Mouse (Mus musculus): Measurements from ENCODE around the gene Nup107. TPM values are rescaled to one million over a fixed set of nuclear protein-coding genes. Genes with fewer than 3 reads are reported as not detected.
"Not testable (repeated sequence)": the region's sequence is repeated elsewhere in the genome, so short reads cannot be mapped to it uniquely, and the experiment has no call there.

Nup107 gene
- polyA plus RNA-seq, 1 experiment from 2014 or later: 33.4 TPM

DNA sequence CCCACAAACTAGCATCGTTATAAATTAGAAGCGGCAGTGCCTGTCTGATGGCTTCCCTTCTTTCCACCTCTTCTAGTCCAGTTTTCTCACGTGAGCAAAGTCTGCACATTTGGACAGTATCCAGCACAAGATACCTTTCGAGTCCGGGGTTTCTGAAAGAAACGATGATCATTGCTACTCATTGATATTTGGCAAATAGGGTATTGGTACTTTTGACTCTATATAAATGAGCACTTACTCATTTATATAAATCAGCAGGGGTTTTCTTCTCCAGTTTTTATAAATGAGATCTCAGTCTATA, 52.9 kb downstream of the Nup107 start:
- Histone ChIP-seq H3K4me2 (no peak overlapping the region), H3K9me3 (replicated peaks) (no peaks in the 10 kb centered on the region), H3K4me3 (replicated peaks) (no peak overlapping the region), H3K9ac (no peak overlapping the region), H3K27ac (replicated peaks) (no peak overlapping the region), H3K36me3 (replicated peaks) (no peaks in the 10 kb centered on the region), H3K27me3 (no peaks in the 10 kb centered on the region), H3K4me1 (replicated peaks) (peaks cover 10% of the 10 kb centered on the region)
- ATAC-seq (ENCODE audit: insufficient read depth): no peak
- WGBS (ENCODE audit: insufficient replicate concordance): 82% methylated on average over 6 of the region's 6 CpGs

DNA sequence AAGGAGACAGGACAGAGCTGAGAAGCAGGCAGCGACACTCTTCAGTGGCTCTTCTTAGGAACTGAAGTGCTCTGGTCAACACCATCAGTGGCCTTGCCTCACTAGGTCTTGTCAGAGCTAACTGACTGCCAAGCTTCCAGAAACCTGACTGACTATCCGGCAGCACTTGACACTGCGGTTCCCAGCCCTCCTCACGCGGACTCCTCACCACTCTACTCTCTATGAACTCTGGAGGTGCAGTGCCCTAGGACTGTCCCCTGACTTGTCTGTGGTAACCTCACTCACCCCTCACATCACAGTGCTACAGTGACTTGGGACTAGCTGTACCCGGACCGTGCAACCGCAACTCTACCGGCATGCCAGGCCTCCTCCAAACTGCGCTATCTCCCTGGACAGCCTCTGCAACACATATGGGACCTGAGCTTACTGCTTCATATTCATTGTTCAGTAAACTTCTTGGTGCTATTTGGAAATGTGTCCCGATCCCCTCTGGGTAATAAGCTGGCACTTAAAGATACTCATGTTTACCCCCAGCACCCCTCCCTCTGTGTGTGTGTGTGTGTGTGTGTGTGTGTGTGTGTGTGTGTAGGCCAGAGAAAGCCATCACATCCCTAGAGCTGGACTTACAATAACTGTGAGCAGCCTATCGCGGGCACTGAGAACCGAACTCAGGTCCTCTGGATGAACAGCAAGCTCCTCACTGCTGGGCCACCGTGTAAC, 53.4 kb downstream of the Nup107 start:
- 89% methylated on average over 15 of the region's 15 CpGs for WGBS (ENCODE audit: insufficient replicate concordance)
- H3K27ac ChIP-seq (replicated peaks): no peak overlapping the region
- H3K4me2 ChIP-seq: no peak overlapping the region
- H3K4me1 ChIP-seq (replicated peaks): peaks cover 10% of the 10 kb centered on the region
- no peaks in the 10 kb centered on the region for H3K9me3 ChIP-seq (replicated peaks)
- no peaks in the 10 kb centered on the region for H3K27me3 ChIP-seq
- H3K4me3 ChIP-seq (replicated peaks): no peak overlapping the region
- no peak overlapping the region for H3K9ac ChIP-seq
- ATAC-seq (ENCODE audit: insufficient read depth): no peak
- no peaks in the 10 kb centered on the region for H3K36me3 ChIP-seq (replicated peaks)

DNA sequence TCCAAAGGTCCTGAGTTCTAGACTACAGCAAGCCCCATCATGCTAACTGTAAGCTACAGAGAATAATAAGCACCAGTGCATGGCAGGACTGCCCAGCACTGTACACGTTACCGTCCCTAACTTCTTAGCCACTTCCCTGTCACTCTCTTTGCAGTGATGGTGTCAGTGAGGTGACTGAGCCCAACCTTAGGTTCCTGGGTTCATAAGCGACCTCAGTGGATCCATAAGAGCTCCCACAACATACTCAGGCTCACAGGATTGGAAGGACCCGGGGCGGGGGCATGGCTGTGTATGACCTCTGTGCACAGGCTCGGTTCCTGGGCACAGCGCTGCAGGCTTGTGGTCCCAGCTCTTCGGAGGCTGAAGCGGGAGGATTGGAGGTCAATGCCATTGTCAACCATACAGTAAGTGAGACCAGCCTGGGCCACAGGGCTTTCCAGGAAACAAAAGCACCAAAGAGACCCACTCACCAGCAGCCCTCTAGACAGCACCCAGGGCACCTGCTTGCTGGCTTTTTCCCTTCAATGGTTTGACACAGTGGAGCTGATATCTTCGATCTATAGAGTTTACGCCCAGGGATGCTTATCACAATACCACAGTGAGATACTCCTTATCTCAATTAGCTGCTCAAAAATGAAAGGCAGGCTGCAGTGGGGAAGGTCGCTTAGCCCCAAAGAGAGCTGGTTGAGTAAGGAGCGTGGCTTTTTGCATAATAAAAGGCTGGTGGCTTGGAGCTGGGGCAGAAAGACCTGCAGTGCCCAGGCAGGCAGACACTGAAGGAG, 54.2 kb downstream of the Nup107 start:
- H3K4me3 ChIP-seq (replicated peaks): no peak overlapping the region
- H3K4me2 ChIP-seq: no peak overlapping the region
- H3K9ac ChIP-seq: no peak overlapping the region
- no peak for ATAC-seq (ENCODE audit: insufficient read depth)
- WGBS (ENCODE audit: insufficient replicate concordance): 56% methylated on average over 13 of the region's 13 CpGs
- H3K27me3 ChIP-seq: no peaks in the 10 kb centered on the region
- no peaks in the 10 kb centered on the region for H3K36me3 ChIP-seq (replicated peaks)
- H3K9me3 ChIP-seq (replicated peaks): no peaks in the 10 kb centered on the region
- no peak overlapping the region for H3K27ac ChIP-seq (replicated peaks)
- peaks cover 13% of the 10 kb centered on the region for H3K4me1 ChIP-seq (replicated peaks)

DNA sequence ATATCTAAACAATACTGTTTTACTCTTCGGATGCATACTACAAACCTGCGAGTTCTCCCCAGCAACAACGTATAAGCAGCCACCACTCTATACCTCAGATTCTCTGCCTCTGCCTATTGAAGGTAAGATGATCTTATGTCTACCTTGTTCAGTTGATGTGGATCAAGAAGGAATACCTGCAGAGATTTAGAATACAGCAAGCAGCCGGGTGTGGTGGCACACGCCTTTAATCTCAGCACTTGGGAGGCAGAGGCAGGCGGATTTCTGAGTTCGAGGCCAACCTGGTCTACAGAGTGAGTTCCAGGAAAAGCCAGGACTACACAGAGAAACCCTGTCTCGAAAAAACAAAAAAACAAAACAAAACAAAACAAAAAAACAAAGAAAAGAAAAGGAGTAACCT, 55.0 kb downstream of the Nup107 start:
- not testable (repeated sequence) for H3K4me2 ChIP-seq; ATAC-seq (ENCODE audit: insufficient read depth); H3K27ac ChIP-seq (replicated peaks); H3K36me3 ChIP-seq (replicated peaks); H3K4me3 ChIP-seq (replicated peaks); H3K9ac ChIP-seq; H3K27me3 ChIP-seq; H3K9me3 ChIP-seq (replicated peaks)
- WGBS (ENCODE audit: insufficient replicate concordance): 75% methylated on average over 8 of the region's 8 CpGs
- H3K4me1 ChIP-seq (replicated peaks): peaks cover 22% of the 10 kb centered on the region

DNA sequence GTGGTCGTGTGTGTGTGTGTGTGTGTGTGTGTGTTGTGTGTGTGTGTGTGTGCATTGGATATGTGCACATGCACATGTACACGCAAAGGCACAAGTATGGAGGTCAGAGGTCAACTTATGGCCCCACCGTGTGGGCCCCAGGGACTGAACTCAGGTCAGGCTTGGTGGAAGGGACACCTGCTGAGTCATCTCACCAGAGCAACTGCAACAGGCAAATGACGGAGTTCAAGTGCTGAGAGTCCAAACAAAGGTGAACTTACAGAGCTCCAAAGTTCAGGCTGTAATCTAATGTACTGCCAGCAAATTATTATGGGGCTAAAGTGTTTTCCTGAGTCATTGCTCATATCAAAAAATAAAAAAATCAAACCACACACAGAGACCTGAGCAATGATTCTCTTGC, 55.4 kb downstream of the Nup107 start:
- Histone ChIP-seq H3K4me3 (replicated peaks) (no peak overlapping the region), H3K4me2 (no peak overlapping the region), H3K36me3 (replicated peaks) (no peaks in the 10 kb centered on the region), H3K4me1 (replicated peaks) (peaks cover 26% of the 10 kb centered on the region), H3K27me3 (no peaks in the 10 kb centered on the region), H3K9ac (no peak overlapping the region), H3K9me3 (replicated peaks) (no peaks in the 10 kb centered on the region), H3K27ac (replicated peaks) (no peak overlapping the region)
- ATAC-seq (ENCODE audit: insufficient read depth): no peak
- WGBS (ENCODE audit: insufficient replicate concordance): 57% methylated on average over 4 of the region's 4 CpGs

DNA sequence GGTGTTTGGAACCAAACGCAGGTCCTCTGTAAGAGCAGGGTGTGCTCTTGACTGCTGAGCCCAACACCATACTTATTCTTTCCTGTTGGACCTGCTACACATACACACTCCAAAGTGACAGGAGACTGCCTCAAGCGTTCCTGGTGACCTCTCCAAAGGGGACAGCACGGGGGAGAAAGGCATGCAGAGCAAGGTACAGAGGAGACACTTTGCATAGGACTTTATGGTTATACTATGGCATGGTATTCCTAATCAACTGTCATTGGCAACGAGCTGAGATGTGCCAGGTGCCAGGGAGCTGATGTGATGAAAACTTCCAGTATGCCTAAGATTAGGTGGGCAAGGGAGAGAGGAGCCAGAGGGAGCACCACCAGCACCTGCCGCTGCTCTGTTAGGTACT, 55.9 kb downstream of the Nup107 start:
- WGBS (ENCODE audit: insufficient replicate concordance): 75% methylated on average over 5 of the region's 5 CpGs
- H3K27ac ChIP-seq (replicated peaks): no peak overlapping the region
- no peaks in the 10 kb centered on the region for H3K9me3 ChIP-seq (replicated peaks)
- H3K4me2 ChIP-seq: no peak overlapping the region
- H3K9ac ChIP-seq: no peak overlapping the region
- no peaks in the 10 kb centered on the region for H3K27me3 ChIP-seq
- H3K36me3 ChIP-seq (replicated peaks): no peaks in the 10 kb centered on the region
- no peak overlapping the region for H3K4me3 ChIP-seq (replicated peaks)
- no peak for ATAC-seq (ENCODE audit: insufficient read depth)
- peaks cover 31% of the 10 kb centered on the region for H3K4me1 ChIP-seq (replicated peaks)

DNA sequence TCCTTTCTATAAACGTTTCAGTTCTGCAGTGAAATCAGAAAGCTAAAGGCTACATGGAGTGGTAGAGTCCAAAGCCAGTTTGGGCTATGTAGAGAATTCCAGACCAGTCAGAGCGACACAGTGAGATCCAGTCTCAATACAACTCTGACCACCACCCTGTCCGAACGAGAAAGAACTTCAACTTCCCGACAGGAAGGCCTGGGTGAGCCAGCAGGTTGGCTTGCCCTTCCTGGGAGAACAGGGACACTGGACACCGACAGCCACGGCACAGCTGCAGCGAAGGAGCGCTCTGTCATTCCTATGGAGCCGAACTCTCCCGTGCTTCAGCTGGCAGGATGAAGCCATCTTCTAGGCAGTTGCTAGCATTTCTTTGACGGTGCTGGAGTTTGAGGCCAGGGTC, 57.1 kb downstream of the Nup107 start:
- WGBS (ENCODE audit: insufficient replicate concordance): 78% methylated on average over 12 of the region's 12 CpGs
- not testable (repeated sequence) for H3K9me3 ChIP-seq (replicated peaks); H3K36me3 ChIP-seq (replicated peaks); H3K9ac ChIP-seq; H3K27me3 ChIP-seq; H3K4me2 ChIP-seq; H3K27ac ChIP-seq (replicated peaks); ATAC-seq (ENCODE audit: insufficient read depth); H3K4me3 ChIP-seq (replicated peaks)
- H3K4me1 ChIP-seq (replicated peaks): peaks cover 41% of the 10 kb centered on the region

DNA sequence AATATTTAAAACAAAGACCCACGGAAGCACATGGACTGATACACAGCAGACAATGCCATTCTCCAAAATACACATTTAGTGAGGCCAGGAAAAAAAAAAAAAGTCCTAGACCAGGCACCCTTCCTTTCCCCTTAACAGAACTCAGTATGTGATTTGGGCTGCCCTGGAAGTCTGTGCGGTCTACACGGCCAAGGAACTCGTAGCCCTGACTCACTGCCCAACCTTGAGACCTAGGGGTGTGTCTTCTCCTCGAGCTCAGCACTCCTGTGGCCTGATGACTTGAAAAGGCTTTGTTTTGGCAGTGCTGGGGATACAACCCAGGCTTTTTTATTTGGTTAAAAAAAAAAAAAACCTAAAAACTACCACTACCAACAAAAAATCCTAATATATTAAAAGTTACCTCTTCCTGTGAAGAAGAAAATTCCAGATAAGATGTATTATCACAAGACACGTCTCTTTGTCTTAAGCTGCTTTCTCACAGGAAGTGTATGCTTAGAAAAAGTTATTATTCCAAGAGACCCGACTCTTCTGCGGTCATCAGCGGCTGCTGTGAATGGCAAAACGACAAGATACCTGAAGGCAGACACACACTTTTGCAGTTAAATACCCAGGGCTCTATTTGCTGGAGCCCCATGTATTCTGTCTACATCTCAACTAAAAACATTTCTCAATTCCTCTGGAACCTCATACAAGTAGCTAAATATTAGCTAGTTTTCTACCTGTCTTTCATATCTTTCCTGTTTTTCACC, 58.2 kb downstream of the Nup107 start:
- 57% methylated on average over 10 of the region's 10 CpGs for WGBS (ENCODE audit: insufficient replicate concordance)
- H3K27me3 ChIP-seq; H3K9ac ChIP-seq; H3K4me3 ChIP-seq (replicated peaks); H3K27ac ChIP-seq (replicated peaks); H3K4me2 ChIP-seq; ATAC-seq (ENCODE audit: insufficient read depth); H3K36me3 ChIP-seq (replicated peaks); H3K9me3 ChIP-seq (replicated peaks): not testable (repeated sequence)
- H3K4me1 ChIP-seq (replicated peaks): peaks cover 41% of the 10 kb centered on the region

DNA sequence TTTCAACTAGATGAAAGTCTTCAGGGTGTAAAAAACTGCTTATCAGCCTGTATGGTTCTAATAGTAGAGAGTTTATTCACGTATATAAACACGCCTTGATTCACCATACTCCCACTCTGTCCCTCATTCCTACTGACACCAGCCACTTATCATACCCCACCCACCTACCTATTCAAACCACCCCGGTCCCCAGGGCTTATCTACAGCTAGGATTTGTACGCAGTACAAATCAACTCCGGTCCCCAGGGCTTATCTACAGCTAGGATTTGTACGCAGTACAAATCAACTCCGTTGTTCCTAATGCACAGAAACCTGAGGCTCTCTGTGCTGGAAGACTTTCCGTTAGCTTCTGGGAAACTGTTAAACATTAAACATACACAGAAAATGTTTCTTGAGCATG, 58.9 kb downstream of the Nup107 start:
- WGBS (ENCODE audit: insufficient replicate concordance): 26% methylated on average over 8 of the region's 8 CpGs
- H3K4me2 ChIP-seq; H3K36me3 ChIP-seq (replicated peaks); H3K27ac ChIP-seq (replicated peaks); H3K27me3 ChIP-seq; H3K4me3 ChIP-seq (replicated peaks); ATAC-seq (ENCODE audit: insufficient read depth); H3K9ac ChIP-seq; H3K9me3 ChIP-seq (replicated peaks): not testable (repeated sequence)
- peaks cover 37% of the 10 kb centered on the region for H3K4me1 ChIP-seq (replicated peaks)

DNA sequence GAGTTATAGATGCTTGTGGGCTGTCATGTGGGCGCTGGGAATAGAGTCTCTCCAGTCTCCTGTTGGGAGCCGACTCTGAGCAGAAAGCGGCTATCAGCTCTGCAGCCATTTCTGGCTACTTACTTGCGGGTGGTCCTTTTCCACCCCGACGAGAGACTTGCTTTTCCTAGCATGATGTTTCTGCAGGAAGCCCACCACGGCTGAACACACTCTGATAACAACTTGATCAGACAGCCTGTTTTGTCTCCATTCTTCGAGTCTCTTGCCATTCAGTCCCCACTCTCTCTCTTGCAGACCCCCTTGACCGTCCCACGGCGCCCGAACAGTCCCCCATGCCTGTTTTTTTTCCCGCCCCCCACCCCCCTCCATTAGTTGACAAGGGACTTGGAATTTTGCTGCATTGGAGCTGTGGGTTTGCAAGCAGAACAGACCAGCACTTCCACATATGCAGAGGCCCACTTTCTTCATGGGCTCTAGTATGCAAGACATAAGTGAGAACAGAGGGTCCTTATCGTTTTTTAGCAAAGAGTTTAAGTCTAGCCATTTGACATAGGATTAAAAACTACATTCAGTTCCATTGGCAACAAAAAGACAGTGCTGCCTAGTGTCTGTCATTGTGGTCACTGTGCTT, 59.4 kb downstream of the Nup107 start:
- Histone ChIP-seq H3K27ac (replicated peaks) (peak overlapping the region; percentile 66; the same call in 1 of the 2 replicates), H3K9ac (no peak overlapping the region), H3K9me3 (replicated peaks) (no peaks in the 10 kb centered on the region), H3K4me2 (peak overlapping the region; percentile 27; the same call in 1 of the 2 replicates), H3K4me1 (replicated peaks) (peaks cover 32% of the 10 kb centered on the region), H3K36me3 (replicated peaks) (no peaks in the 10 kb centered on the region), H3K4me3 (replicated peaks) (no peak overlapping the region), H3K27me3 (no peaks in the 10 kb centered on the region)
- no peak for ATAC-seq (ENCODE audit: insufficient read depth)
- WGBS (ENCODE audit: insufficient replicate concordance): 48% methylated on average over 14 of the region's 14 CpGs

DNA sequence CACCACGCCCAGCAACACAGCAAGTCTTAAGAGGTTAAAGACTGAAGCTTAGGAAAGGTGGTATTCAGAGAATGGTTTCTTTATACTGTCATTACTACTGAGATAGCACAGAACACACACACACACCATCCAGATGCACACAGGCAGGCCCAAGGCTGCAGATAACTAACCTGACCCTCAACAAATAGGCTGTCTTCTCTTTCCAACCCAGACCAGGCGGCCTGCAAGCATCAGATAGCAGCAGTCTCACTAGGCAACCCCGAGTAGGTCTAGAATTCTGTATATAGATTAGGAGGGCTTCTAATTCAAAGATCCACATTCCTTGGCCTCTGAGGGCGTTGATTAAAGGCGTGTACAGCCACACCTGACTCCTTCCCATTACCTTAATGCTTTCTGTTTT, 60.3 kb downstream of the Nup107 start:
- Histone ChIP-seq H3K4me1 (replicated peaks) (peaks cover 31% of the 10 kb centered on the region), H3K27me3 (no peaks in the 10 kb centered on the region), H3K36me3 (replicated peaks) (no peaks in the 10 kb centered on the region), H3K4me3 (replicated peaks) (no peak overlapping the region), H3K9me3 (replicated peaks) (no peaks in the 10 kb centered on the region), H3K4me2 (peak overlapping the region; percentile 27), H3K27ac (replicated peaks) (peak overlapping the region; percentile 66), H3K9ac (no peak overlapping the region)
- peak; percentile 90 for ATAC-seq (ENCODE audit: insufficient read depth)
- 25% methylated on average over 5 of the region's 5 CpGs for WGBS (ENCODE audit: insufficient replicate concordance)
